Mouse (Mus musculus) inflammation-experienced regulatory T-cells (primary cell): ENCODE measurements around the gene Cyp3a25. TPM values are rescaled to one million over a fixed set of nuclear protein-coding genes. Genes with fewer than 3 reads are reported as not detected.

Source experiments
- polyA plus RNA-seq, 2 experiments: library from polyadenylated mRNA; unstranded; fragments of 100-300 nt; shearing (Covaris generic); gene quantifications; one replicate each; pipeline ENCODE4 v1.2.1; 2017

Gene Cyp3a25
- polyA plus RNA-seq, result under 1 TPM in 1 of 2 experiments, not detected in 1; 0.29 TPM

DNA sequence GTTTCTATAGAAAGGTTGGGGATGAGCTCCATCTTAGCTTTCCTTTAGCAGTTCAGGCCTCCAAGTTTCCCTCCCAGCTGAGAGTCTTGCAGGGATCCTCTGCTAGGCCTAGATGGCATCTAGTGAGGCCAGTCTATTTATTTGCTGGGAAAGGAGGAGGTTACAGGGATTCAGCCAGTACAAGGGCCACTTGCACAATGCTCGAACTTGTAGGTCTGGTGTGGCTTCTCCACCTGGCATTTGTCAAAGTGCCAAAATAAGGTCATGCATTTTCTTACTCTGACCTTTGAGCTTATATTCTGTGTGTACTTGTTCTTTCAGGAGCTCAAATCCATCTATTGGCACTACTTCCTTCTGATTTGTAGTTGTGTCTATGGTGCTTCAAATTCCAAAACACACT is at the start of gene Cyp3a25:
TSS of gene Cyp3a25 (minus strand) at position 110 of the 400 bp plus-strand sequence.

Other genes with a start within 250 kb of the Cyp3a25 start
- gene Cyp3a44, start 203.7 kb downstream of the Cyp3a25 start, polyA plus RNA-seq, result under 1 TPM in 1 of 2 experiments, not detected in 1; 0.23 TPM
- gene Cyp3a11, start 129.7 kb downstream of the Cyp3a25 start, polyA plus RNA-seq, result under 1 TPM; 0.06 to 0.26 TPM
- gene Cyp3a59, start 69.6 kb upstream of the Cyp3a25 start, polyA plus RNA-seq, result under 1 TPM in 1 of 2 experiments, not detected in 1; 0.29 TPM
- under 1 TPM in 1 of 2 experiments, not detected in 1; 0.13 TPM for gene Gm5565, start 150.9 kb upstream of the Cyp3a25 start, polyA plus RNA-seq
- not detected for gene Gm6309, start 161.1 kb upstream of the Cyp3a25 start, polyA plus RNA-seq
- under 1 TPM in 1 of 2 experiments, not detected in 1; 0.67 TPM for gene 1700001J03Rik, start 175.7 kb upstream of the Cyp3a25 start, polyA plus RNA-seq
- gene Rnf6, start 211.9 kb upstream of the Cyp3a25 start, polyA plus RNA-seq, result 10 to 100 TPM; 69.8 to 75.1 TPM
- gene Cdk8, start 221.6 kb upstream of the Cyp3a25 start, polyA plus RNA-seq, result 10 to 100 TPM; 16.2 to 20.3 TPM